Mouse (Mus musculus): ENCODE measurements around the gene Vmn1r86.
"Not testable (repeated sequence)": the region's sequence is repeated elsewhere in the genome, so short reads cannot be mapped to it uniquely, and the experiment has no call there.

Vmn1r86 gene

GRCm38 (mm10) chr7:13119817-13120216, at the start of gene Vmn1r86:
Gene Vmn1r86, minus strand, starts transcription at chr7:13119917.
- DNase-seq (ENCODE audit: low read depth, low spot score): no peak
- Histone ChIP-seq H3K36me3 (ENCODE audit: control insufficient read depth, insufficient read depth, low read length, poor library complexity, severe bottlenecking) (no peaks in the 10 kb centered on the region), H3K27me3 (ENCODE audit: control insufficient read depth, insufficient read depth, low read length, poor library complexity, severe bottlenecking) (no peaks in the 10 kb centered on the region)

- Histone ChIP-seq H3K27me3 (ENCODE audit: control insufficient read depth, insufficient read depth, low read length, poor library complexity, severe bottlenecking) (no peaks in the 10 kb centered on the region), H3K36me3 (ENCODE audit: control insufficient read depth, insufficient read depth, low read length, poor library complexity, severe bottlenecking) (no peaks in the 10 kb centered on the region)
- DNase-seq (ENCODE audit: low read depth, low spot score): no peak
Observed at GRCm38 (mm10) chr7:13159268-13159667, 39.6 kb upstream of the Vmn1r86 start, which contains the start of gene Vmn1r88. Gene Vmn1r88, plus strand, starts transcription at chr7:13159568.

GRCm38 (mm10) chr7:13140057-13140456, 20.3 kb upstream of the Vmn1r86 start, which contains the start of gene Vmn1r87:
Gene Vmn1r87, minus strand, starts transcription at chr7:13140157.
- Histone ChIP-seq H3K36me3 (ENCODE audit: control insufficient read depth, insufficient read depth, low read length, poor library complexity, severe bottlenecking) (no peaks in the 10 kb centered on the region), H3K27me3 (ENCODE audit: control insufficient read depth, insufficient read depth, low read length, poor library complexity, severe bottlenecking) (no peaks in the 10 kb centered on the region)
- DNase-seq (ENCODE audit: low read depth, low spot score): no peak

- H3K27me3 ChIP-seq (ENCODE audit: control insufficient read depth, insufficient read depth, low read length, poor library complexity, severe bottlenecking): no peaks in the 10 kb centered on the region
- H3K36me3 ChIP-seq (ENCODE audit: control insufficient read depth, insufficient read depth, low read length, poor library complexity, severe bottlenecking): no peaks in the 10 kb centered on the region
- DNase-seq (ENCODE audit: low read depth, low spot score): no peak
Observed at GRCm38 (mm10) chr7:13137340-13137739, 17.6 kb upstream of the Vmn1r86 start.

- Histone ChIP-seq H3K36me3 (ENCODE audit: control insufficient read depth, insufficient read depth, low read length, poor library complexity, severe bottlenecking) (no peaks in the 10 kb centered on the region), H3K27me3 (ENCODE audit: control insufficient read depth, insufficient read depth, low read length, poor library complexity, severe bottlenecking) (no peaks in the 10 kb centered on the region)
- DNase-seq (ENCODE audit: low read depth, low spot score): no peak
Observed at GRCm38 (mm10) chr7:13131856-13132255, 12.1 kb upstream of the Vmn1r86 start.

GRCm38 (mm10) chr7:13123554-13124153, 3.9 kb upstream of the Vmn1r86 start:
- H3K27me3 ChIP-seq (ENCODE audit: control insufficient read depth, insufficient read depth, low read length, poor library complexity, severe bottlenecking): not testable (repeated sequence)

GRCm38 (mm10) chr7:13095073-13095472, 24.6 kb downstream of the Vmn1r86 start, which contains the start of gene Vmn1r85:
Gene Vmn1r85, minus strand, starts transcription at chr7:13095173.
- no peaks in the 10 kb centered on the region for H3K27me3 ChIP-seq (ENCODE audit: control insufficient read depth, insufficient read depth, low read length, poor library complexity, severe bottlenecking)
- DNase-seq (ENCODE audit: low read depth, low spot score): no peak
- no peaks in the 10 kb centered on the region for H3K36me3 ChIP-seq (ENCODE audit: control insufficient read depth, insufficient read depth, low read length, poor library complexity, severe bottlenecking)

More at GRCm38 (mm10) chr7:13123554-13124153, 3.9 kb upstream of the Vmn1r86 start:
- H3K36me3 ChIP-seq (ENCODE audit: control insufficient read depth, insufficient read depth, low read length, poor library complexity, severe bottlenecking); DNase-seq (ENCODE audit: low read depth, low spot score): not testable (repeated sequence)

- no peaks in the 10 kb centered on the region for H3K36me3 ChIP-seq (ENCODE audit: control insufficient read depth, insufficient read depth, low read length, poor library complexity, severe bottlenecking)
- H3K27me3 ChIP-seq (ENCODE audit: control insufficient read depth, insufficient read depth, low read length, poor library complexity, severe bottlenecking): no peaks in the 10 kb centered on the region
- no peak for DNase-seq (ENCODE audit: low read depth, low spot score)
Observed at GRCm38 (mm10) chr7:13072293-13072692, 47.4 kb downstream of the Vmn1r86 start.

- H3K27me3 ChIP-seq (ENCODE audit: control insufficient read depth, insufficient read depth, low read length, poor library complexity, severe bottlenecking); H3K36me3 ChIP-seq (ENCODE audit: control insufficient read depth, insufficient read depth, low read length, poor library complexity, severe bottlenecking): not testable (repeated sequence)
- DNase-seq (ENCODE audit: low read depth, low spot score): peak; percentile 54
Observed at GRCm38 (mm10) chr7:13063399-13063798, 56.3 kb downstream of the Vmn1r86 start.

GRCm38 (mm10) chr7:13059536-13059935, 60.2 kb downstream of the Vmn1r86 start:
- Histone ChIP-seq H3K27me3 (ENCODE audit: control insufficient read depth, insufficient read depth, low read length, poor library complexity, severe bottlenecking) (no peaks in the 10 kb centered on the region), H3K36me3 (ENCODE audit: control insufficient read depth, insufficient read depth, low read length, poor library complexity, severe bottlenecking) (no peaks in the 10 kb centered on the region)
- no peak for DNase-seq (ENCODE audit: low read depth, low spot score)

- no peaks in the 10 kb centered on the region for H3K27me3 ChIP-seq (ENCODE audit: control insufficient read depth, insufficient read depth, low read length, poor library complexity, severe bottlenecking)
- H3K36me3 ChIP-seq (ENCODE audit: control insufficient read depth, insufficient read depth, low read length, poor library complexity, severe bottlenecking): no peaks in the 10 kb centered on the region
- DNase-seq (ENCODE audit: low read depth, low spot score): no peak
Observed at GRCm38 (mm10) chr7:13056913-13057700, 62.6 kb downstream of the Vmn1r86 start.

GRCm38 (mm10) chr7:13054287-13055010, 65.3 kb downstream of the Vmn1r86 start, which contains the start of gene Mzf1:
Gene Mzf1, minus strand, starts transcription at chr7:13054764.
- H3K27me3 ChIP-seq (ENCODE audit: control insufficient read depth, insufficient read depth, low read length, poor library complexity, severe bottlenecking): no peaks in the 10 kb centered on the region
- peak; percentile 97 for DNase-seq (ENCODE audit: low read depth, low spot score)
- H3K36me3 ChIP-seq (ENCODE audit: control insufficient read depth, insufficient read depth, low read length, poor library complexity, severe bottlenecking): no peaks in the 10 kb centered on the region

GRCm38 (mm10) chr7:13053961-13054286, 65.8 kb downstream of the Vmn1r86 start:
- no peaks in the 10 kb centered on the region for H3K27me3 ChIP-seq (ENCODE audit: control insufficient read depth, insufficient read depth, low read length, poor library complexity, severe bottlenecking)
- no peaks in the 10 kb centered on the region for H3K36me3 ChIP-seq (ENCODE audit: control insufficient read depth, insufficient read depth, low read length, poor library complexity, severe bottlenecking)
- no peak for DNase-seq (ENCODE audit: low read depth, low spot score)

GRCm38 (mm10) chr7:13053501-13053900, 66.2 kb downstream of the Vmn1r86 start:
- Histone ChIP-seq H3K27me3 (ENCODE audit: control insufficient read depth, insufficient read depth, low read length, poor library complexity, severe bottlenecking) (no peaks in the 10 kb centered on the region), H3K36me3 (ENCODE audit: control insufficient read depth, insufficient read depth, low read length, poor library complexity, severe bottlenecking) (no peaks in the 10 kb centered on the region)
- no peak for DNase-seq (ENCODE audit: low read depth, low spot score)

- Histone ChIP-seq H3K36me3 (ENCODE audit: control insufficient read depth, insufficient read depth, low read length, poor library complexity, severe bottlenecking) (no peaks in the 10 kb centered on the region), H3K27me3 (ENCODE audit: control insufficient read depth, insufficient read depth, low read length, poor library complexity, severe bottlenecking) (no peaks in the 10 kb centered on the region)
- DNase-seq (ENCODE audit: low read depth, low spot score): no peak
Observed at GRCm38 (mm10) chr7:13053001-13053400, 66.7 kb downstream of the Vmn1r86 start.
